Mouse (Mus musculus) heart, adult 2 months (tissue): ENCODE results near the gene Podn. TPM values are rescaled to one million over a fixed set of nuclear protein-coding genes. Genes with fewer than 3 reads are reported as not detected.
"Not testable (repeated sequence)": the region's sequence is repeated elsewhere in the genome, so short reads cannot be mapped to it uniquely, and the experiment has no call there.

Experiments used
- DNase-seq, 2 experiments: peaks; one replicate each; pipeline ENCODE4 v3.0.0; 2021
- H3K27ac ChIP-seq: fragments of 200-600 bp; 2 replicates; pipeline ENCODE4 v1.8.1; 2022
- H3K27me3 ChIP-seq: fragments of 200-500 bp; 2 replicates; pipeline ENCODE4 v1.6.1; 2012; ENCODE audit warnings: mild to moderate bottlenecking, low read length, inconsistent platforms, mixed read lengths; ENCODE audit not compliant: control insufficient read depth, insufficient read depth
- H3K36me3 ChIP-seq: fragments of 200-500 bp; 2 replicates; pipeline ENCODE4 v1.6.1; 2012; ENCODE audit warnings: low read length, inconsistent platforms; ENCODE audit not compliant: control insufficient read depth, insufficient read depth
- H3K4me1 ChIP-seq: fragments of 200-500 bp; 2 replicates; pipeline ENCODE4 v1.6.1; 2011; ENCODE audit warnings: low read length; ENCODE audit not compliant: control insufficient read depth, insufficient read depth
- H3K4me3 ChIP-seq: fragments of 200-600 bp; 2 replicates; pipeline ENCODE4 v1.8.1; 2022
- H3K79me2 ChIP-seq: fragments of 200-500 bp; replicated peaks from 2 replicates; pipeline ENCODE4 v1.6.1; 2012; ENCODE audit warnings: mild to moderate bottlenecking, inconsistent platforms, low read length, moderate library complexity, mixed read lengths; ENCODE audit not compliant: control insufficient read depth, insufficient read depth
- H3K9ac ChIP-seq: fragments of 200-500 bp; 2 replicates; pipeline ENCODE4 v1.6.1; 2012; ENCODE audit warnings: low read depth, mild to moderate bottlenecking, control low read depth, inconsistent platforms, low read length, mixed read lengths
- CTCF ChIP-seq: fragments of 200-600 bp; IDR thresholded peaks from 2 replicates; pipeline ENCODE4 v1.8.1; 2022; ENCODE audit warnings: antibody characterized with exemption, mild to moderate bottlenecking, moderate library complexity
- EP300 ChIP-seq: fragments of 200-500 bp; IDR thresholded peaks from 2 replicates; pipeline ENCODE4 v1.6.1; 2011; ENCODE audit warnings: low read depth, low read length, control low read depth; ENCODE audit not compliant: insufficient read depth
- POLR2A ChIP-seq: fragments of 200-500 bp; IDR thresholded peaks from 2 replicates; pipeline ENCODE4 v1.6.1; 2011; ENCODE audit warnings: mild to moderate bottlenecking, low read depth, low read length, control low read depth; ENCODE audit not compliant: insufficient read depth
- WGBS: fragments of 180-500 bp; shearing (Covaris S2); methylation state at CpG from one replicate; pipeline ENCODE4 v1.1.7; 2018; 5-methylcytosine and 5-hydroxymethylcytosine counted together
- intact Hi-C: fragments of 180-260 bp; cut with DNase I; formaldehyde crosslinking; loops from one replicate; pipeline ENCODE4 v1.15.1; 2025
- long read RNA-seq: library from polyadenylated mRNA; stranded (forward); transcript quantifications from one replicate; pipeline ENCODE4 v2.0.0, GENCODE M21; 2021
- polyA plus RNA-seq: library from polyadenylated mRNA; depleted of rRNA; stranded (reverse); fragments of >200 nt; gene quantifications from 2 replicates; pipeline ENCODE4 v1.2.3, GENCODE M21; 2012; rRNA removed
- total RNA-seq, 2 experiments: library from RNA; stranded (reverse); gene quantifications; 2 replicates each; pipeline ENCODE4 v1.2.3; 2021

Gene Podn
- total RNA-seq (10 to 100 TPM; 17.9 to 20.8 TPM), polyA plus RNA-seq (63.3 and 79.6 TPM in 2 replicates)
- long read RNA-seq, transcript Podn-203 (13 exons, 3,170 nt), result major isoform, 7 of 76 reads
- long read RNA-seq, partial matches to known transcripts, result 3 of 76 reads
- long read RNA-seq, other reads (novel, unspliced or antisense), result 64 of 76 reads

- TF ChIP-seq EP300 (no peak), CTCF (no peak), POLR2A (no peak)
- Histone ChIP-seq H3K4me3 (no peak within 1 kb of the TSS), H3K9ac (no peak within 1 kb of the TSS), H3K27ac (no peak within 1 kb of the TSS), H3K27me3 (no peaks in the 10 kb centered on the region), H3K4me1 (no peaks in the 10 kb centered on the region), H3K79me2 (no peaks in the 10 kb centered on the region), H3K36me3 (no peaks in the 10 kb centered on the region)
- intact Hi-C loops, result no loop called here
- WGBS, result 78% methylated on average over 4 of the region's 4 CpGs
- no peak for DNase-seq
These were observed at the start of gene Podn for GRCm38 (mm10) chr4:108096345-108096744. TSS of gene Podn (minus strand) at chr4:108096445.

- H3K27me3 ChIP-seq, H3K4me3 ChIP-seq, H3K79me2 ChIP-seq, H3K27ac ChIP-seq, H3K4me1 ChIP-seq, DNase-seq, intact Hi-C loops, H3K36me3 ChIP-seq, H3K9ac ChIP-seq: not testable (repeated sequence)
- WGBS, result 50% methylated on average over 3 of the region's 3 CpGs
These were observed 49.3 kb upstream of the Podn start for GRCm38 (mm10) chr4:108145554-108145953.

- H3K27me3 ChIP-seq, result no peaks in the 10 kb centered on the region
- intact Hi-C loops, result no loop called here
- TF ChIP-seq POLR2A, result no peak
- TF ChIP-seq CTCF, result no peak
- TF ChIP-seq EP300, result no peak
- no peak for DNase-seq
- H3K27ac ChIP-seq, result no peak within 1 kb of the TSS
- 89% methylated on average over 1 of the region's 1 CpGs for WGBS
- no peaks in the 10 kb centered on the region for H3K4me1 ChIP-seq
- H3K4me3 ChIP-seq, result no peak within 1 kb of the TSS
- no peaks in the 10 kb centered on the region for H3K36me3 ChIP-seq
- no peak within 1 kb of the TSS for H3K9ac ChIP-seq
- no peaks in the 10 kb centered on the region for H3K79me2 ChIP-seq
These were observed 48.6 kb upstream of the Podn start, which contains the start of gene Scp2 for GRCm38 (mm10) chr4:108144880-108145279. TSS of gene Scp2 (minus strand) at chr4:108144998.

GRCm38 (mm10) chr4:108143778-108144177 lies 47.5 kb upstream of the Podn start:
- Histone ChIP-seq H3K36me3 (no peaks in the 10 kb centered on the region), H3K79me2 (no peaks in the 10 kb centered on the region), H3K27me3 (no peaks in the 10 kb centered on the region), H3K27ac (no peak overlapping the region), H3K4me3 (no peak overlapping the region), H3K4me1 (no peaks in the 10 kb centered on the region), H3K9ac (no peak overlapping the region)
- DNase-seq, result no peak
- no peak for TF ChIP-seq EP300
- TF ChIP-seq POLR2A, result no peak
- no peak for TF ChIP-seq CTCF
- intact Hi-C loops, result no loop called here

DNA sequence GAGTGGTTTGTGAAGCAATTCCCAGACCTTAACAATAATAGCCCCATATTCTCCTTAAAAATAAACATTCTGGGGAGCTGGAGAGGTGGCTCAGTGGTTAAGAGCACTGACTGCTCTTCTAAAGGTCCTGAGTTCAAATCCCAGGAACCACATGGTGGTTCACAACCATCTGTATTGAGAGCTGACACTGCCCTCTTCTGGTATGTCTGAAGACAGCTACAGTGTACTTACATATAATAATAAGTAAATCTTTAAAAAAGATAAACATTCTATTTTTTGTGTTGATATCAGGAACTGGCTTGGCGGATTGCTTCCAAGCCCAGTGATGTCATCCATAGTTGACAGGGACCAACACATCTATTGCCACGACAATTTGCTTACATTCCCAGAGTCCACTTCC lies 46.9 kb upstream of the Podn start:
- DNase-seq, H3K4me1 ChIP-seq, H3K27me3 ChIP-seq, H3K27ac ChIP-seq, H3K36me3 ChIP-seq, intact Hi-C loops, H3K79me2 ChIP-seq, H3K4me3 ChIP-seq, H3K9ac ChIP-seq: not testable (repeated sequence)
- peak; percentile 42 for TF ChIP-seq CTCF
- 81% methylated on average over 2 of the region's 2 CpGs for WGBS

GRCm38 (mm10) chr4:108136938-108137337 lies 40.7 kb upstream of the Podn start:
- no peaks in the 10 kb centered on the region for H3K36me3 ChIP-seq
- H3K4me1 ChIP-seq, result no peaks in the 10 kb centered on the region
- TF ChIP-seq POLR2A, result no peak
- TF ChIP-seq EP300, result no peak
- TF ChIP-seq CTCF, result no peak
- no peak overlapping the region for H3K9ac ChIP-seq
- no peak for DNase-seq
- no peak overlapping the region for H3K27ac ChIP-seq
- H3K79me2 ChIP-seq, result no peaks in the 10 kb centered on the region
- intact Hi-C loops, result no loop called here
- 84% methylated on average over 5 of the region's 5 CpGs for WGBS
- no peaks in the 10 kb centered on the region for H3K27me3 ChIP-seq
- no peak overlapping the region for H3K4me3 ChIP-seq
